Comparison of ENCODE assay signal across 1 mouse cellular context in genomic region chr5:30887858-30888336, GRCm38 (mm10).
TF ChIP-seq lines count a peak whose summit lies in the region.

No protein-coding gene starts in this region.

TF ChIP-seq in MEL, 35 proteins besides CTCF, POLR2A, EP300 and RAD21 (continued from another document):
- no peak for TF ChIP-seq ZMIZ1 (IDR thresholded peaks at IDR 0.05; ENCODE audit: low read depth, low read length)
- no peak for TF ChIP-seq TAL1 (IDR thresholded peaks at IDR 0.05; ENCODE audit: low read length)
- TF ChIP-seq GABPA (IDR thresholded peaks at IDR 0.05; ENCODE audit: low read depth, low read length), result no peak
- TF ChIP-seq USF2 (IDR thresholded peaks at IDR 0.05; ENCODE audit: borderline replicate concordance in 1 of 2, insufficient read depth in 1 of 2, low read depth in 1 of 2, low read length in 2 of 2), result no peak
- TF ChIP-seq NELFE (IDR thresholded peaks at IDR 0.05; ENCODE audit: low read depth, low read length), result no peak
- TF ChIP-seq CHD2 (IDR thresholded peaks at IDR 0.05; ENCODE audit: low read length), result no peak
- TF ChIP-seq MXI1 (IDR thresholded peaks at IDR 0.05; ENCODE audit: low read depth, low read length), result no peak
- no peak for TF ChIP-seq SIN3A (IDR thresholded peaks at IDR 0.05; ENCODE audit: low read length)
- TF ChIP-seq RCOR1 (IDR thresholded peaks at IDR 0.05; ENCODE audit: low read depth, low read length), result no peak
- peak; percentile 99 for TF ChIP-seq MAFK (IDR thresholded peaks at IDR 0.05; ENCODE audit: borderline replicate concordance, low read depth, low read length)
- TF ChIP-seq UBTF (IDR thresholded peaks at IDR 0.05; ENCODE audit: borderline replicate concordance, insufficient read depth, low read depth, low read length), result peak; percentile 97; the same call in 1 of the 2 replicates
- peak; percentile 99 for TF ChIP-seq ZNF384 (IDR thresholded peaks at IDR 0.05; ENCODE audit: low read depth, low read length)
- TF ChIP-seq HCFC1 (IDR thresholded peaks at IDR 0.05; ENCODE audit: low read depth, low read length), result 0 out of 2 replicates have a peak, but pooled peaks have one; percentile 19
- no peak for TF ChIP-seq MYC (IDR thresholded peaks at IDR 0.05; ENCODE audit: low read depth, low read length)
- TF ChIP-seq E2F4 (IDR thresholded peaks at IDR 0.05; ENCODE audit: borderline replicate concordance, low read depth, low read length), result peak; percentile 75; the same call in 1 of the 2 replicates
- TF ChIP-seq BHLHE40 (IDR thresholded peaks at IDR 0.05; ENCODE audit: borderline replicate concordance, low read depth, low read length), result no peak
- TF ChIP-seq MAZ (IDR thresholded peaks at IDR 0.05; ENCODE audit: low read depth, low read length), result no peak; the same call in 1 of the 2 replicates
- peak; percentile 98 for TF ChIP-seq TBP (IDR thresholded peaks at IDR 0.05; ENCODE audit: low read depth, low read length)
- no peak for TF ChIP-seq ZKSCAN1 (IDR thresholded peaks at IDR 0.05; ENCODE audit: low read depth, low read length)
- TF ChIP-seq ZC3H11A (IDR thresholded peaks at IDR 0.05; ENCODE audit: low read depth, low read length), result no peak
- TF ChIP-seq GATA1 (IDR thresholded peaks at IDR 0.05; ENCODE audit: low read depth, low read length), result peak; percentile 40; the same call in 1 of the 2 replicates
- TF ChIP-seq ELF1 (IDR thresholded peaks at IDR 0.05; ENCODE audit: low read depth, low read length), result peak; percentile 88
- no peak for TF ChIP-seq MAX (IDR thresholded peaks at IDR 0.05; ENCODE audit: low read length)
- no peak for TF ChIP-seq JUND (IDR thresholded peaks at IDR 0.05; ENCODE audit: low read depth, low read length)
- no peak for TF ChIP-seq POLR2AphosphoS5 (IDR thresholded peaks at IDR 0.05; ENCODE audit: borderline replicate concordance, low read depth, low read length)
- no peak for TF ChIP-seq CHD1 (IDR thresholded peaks at IDR 0.05; ENCODE audit: low read depth, low read length)
- TF ChIP-seq SMC3 (IDR thresholded peaks at IDR 0.05; ENCODE audit: low read depth, low read length), result no peak
- no peak for TF ChIP-seq USF1 (IDR thresholded peaks at IDR 0.05; ENCODE audit: low read depth, low read length)
- no peak for TF ChIP-seq MYB (IDR thresholded peaks at IDR 0.05; ENCODE audit: low read depth, low read length)
- TF ChIP-seq KAT2A (conservative IDR thresholded peaks at IDR 0.05; ENCODE audit: low read depth, low read length), result peak; percentile 65; the same call in 1 of the 2 replicates
